Mouse (Mus musculus): ENCODE results near the gene Shoc2.

- TF ChIP-seq EP300 (optimal IDR thresholded peaks at IDR 0.05) (no peak), CTCF (IDR thresholded peaks at IDR 0.05; ENCODE audit: low read depth) (no peak)
Observed at GRCm38 (mm10) chr19:54046684-54047070, 102.6 kb downstream of the Shoc2 start.
